Mouse (Mus musculus): ENCODE data around the gene Grm2. TPM values are rescaled to one million over a fixed set of nuclear protein-coding genes. Genes with fewer than 3 reads are reported as not detected.

The Grm2 gene
- 0.16 and 0.25 TPM in 2 replicates for polyA plus RNA-seq (2012; rRNA removed)

DNA sequence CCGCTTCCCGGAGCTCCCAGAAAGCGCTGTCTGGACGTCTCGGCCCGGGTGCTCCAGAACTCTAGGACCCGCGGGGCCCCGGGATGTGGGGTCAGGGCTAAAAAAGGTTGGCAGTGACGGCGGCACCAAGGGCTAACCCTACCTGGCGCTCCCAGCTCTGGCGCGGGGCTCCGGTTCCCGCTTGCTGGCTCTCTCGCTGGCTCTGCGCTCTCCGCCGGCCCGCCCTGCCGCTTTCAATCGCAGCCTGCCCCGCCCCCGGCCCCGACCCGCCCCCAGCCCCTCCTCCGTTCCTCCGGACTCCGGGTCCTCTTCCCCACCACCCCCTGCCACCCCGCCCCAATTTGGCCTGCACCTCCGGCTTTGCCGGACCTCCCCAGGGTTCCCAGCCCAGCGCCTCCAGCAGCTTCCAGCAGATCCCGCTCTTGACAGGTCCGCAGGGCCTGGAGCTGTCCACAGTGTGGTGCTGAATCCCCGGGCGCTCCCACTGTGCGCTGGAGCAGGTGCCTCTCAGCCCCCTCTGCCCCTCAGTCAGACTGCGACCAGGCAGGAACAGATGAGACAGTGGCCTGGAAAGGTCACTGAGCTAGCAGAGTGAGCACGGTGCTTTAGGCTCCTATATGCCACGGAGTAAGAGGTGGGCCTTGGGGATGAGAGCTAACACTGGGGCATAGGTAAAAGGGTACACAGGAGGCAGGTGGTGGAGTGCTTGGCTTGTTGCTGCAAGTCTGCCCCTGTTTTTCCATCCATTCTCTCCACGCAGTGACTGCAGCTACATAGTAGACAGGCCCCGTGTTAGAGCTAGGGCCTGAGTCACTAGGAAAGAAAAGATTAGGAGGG is at the start of gene Grm2:
TSS of gene Grm2 (minus strand) at position 199 of the 837 bp plus-strand sequence.
- no peak for DNase-seq (ENCODE audit: low read depth, low spot score)
- 3% methylated on average over 43 of the region's 44 CpGs for WGBS

- 90% methylated on average over 11 of the region's 11 CpGs for WGBS
Observed at GRCm38 (mm10) chr9:106692973-106693481, 37.1 kb upstream of the Grm2 start.

GRCm38 (mm10) chr9:106688834-106689233 is 33.0 kb upstream of the Grm2 start:
- DNase-seq (ENCODE audit: low read depth, low spot score): no peak
- 82% methylated on average over 8 of the region's 8 CpGs for WGBS

More at GRCm38 (mm10) chr9:106692973-106693481, 37.1 kb upstream of the Grm2 start:
- no peak for DNase-seq (ENCODE audit: low read depth, low spot score)

DNA sequence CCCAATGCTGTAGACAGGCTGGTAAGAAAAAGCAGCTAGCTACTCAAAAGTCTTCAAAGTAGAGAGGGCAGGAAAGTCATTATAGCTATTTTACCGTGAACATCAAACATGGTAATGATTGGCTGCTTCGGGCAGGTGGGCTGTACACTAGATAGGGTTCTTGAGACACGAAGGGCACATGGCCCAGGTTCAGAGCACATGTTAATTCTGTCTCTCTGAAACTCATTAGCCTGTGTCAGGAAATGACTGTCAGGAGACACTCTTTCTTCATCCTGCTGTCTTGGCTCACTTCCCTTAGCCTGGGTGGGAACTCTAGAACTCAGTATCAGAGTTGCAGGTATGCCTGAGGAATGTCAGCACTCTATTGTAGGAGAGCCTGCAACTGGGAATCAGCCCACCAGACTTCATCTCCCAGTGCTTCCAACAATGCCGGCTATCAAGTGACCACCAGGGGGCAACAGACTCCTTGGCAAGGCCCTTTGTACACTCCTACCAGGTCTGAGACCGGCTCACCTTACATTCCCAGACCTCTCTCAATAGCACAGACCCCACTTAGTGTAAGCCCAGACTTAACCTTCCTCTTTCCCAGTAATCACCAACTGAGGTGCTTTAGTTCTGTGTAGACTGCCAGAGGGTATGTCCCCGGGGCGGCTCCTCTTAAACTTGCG is 31.2 kb upstream of the Grm2 start:
- DNase-seq (ENCODE audit: low read depth, low spot score): peak; percentile 46
- WGBS: 30% methylated on average over 8 of the region's 8 CpGs

- peak; percentile 75 for DNase-seq (ENCODE audit: low read depth, low spot score)
- under 1% methylated on average over 85 of the region's 86 CpGs for WGBS
Observed at GRCm38 (mm10) chr9:106685249-106686101, 29.6 kb upstream of the Grm2 start, which contains the start of gene Tex264. TSS of gene Tex264 (minus strand) at chr9:106685927.

DNA sequence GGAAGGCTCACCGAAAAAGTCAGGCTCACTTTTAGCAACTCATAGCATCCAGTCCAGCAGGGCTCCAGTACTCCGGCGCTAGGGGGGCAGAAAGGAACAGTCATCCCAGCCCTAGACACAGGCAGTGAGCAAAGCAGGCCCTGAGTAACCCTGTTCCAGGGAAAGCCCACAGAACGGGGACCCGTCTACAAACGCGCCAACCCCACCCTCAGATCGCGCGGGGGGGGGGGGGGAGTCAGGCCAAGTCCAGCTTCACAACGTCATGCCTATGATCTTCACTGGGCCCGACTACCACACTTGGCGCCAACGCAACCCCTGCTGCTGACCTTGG is 29.0 kb upstream of the Grm2 start:
- DNase-seq (ENCODE audit: low read depth, low spot score): no peak
- 1% methylated on average over 14 of the region's 14 CpGs for WGBS

GRCm38 (mm10) chr9:106684093-106684872 is 28.4 kb upstream of the Grm2 start:
- DNase-seq (ENCODE audit: low read depth, low spot score): no peak
- WGBS: 75% methylated on average over 6 of the region's 6 CpGs

DNA sequence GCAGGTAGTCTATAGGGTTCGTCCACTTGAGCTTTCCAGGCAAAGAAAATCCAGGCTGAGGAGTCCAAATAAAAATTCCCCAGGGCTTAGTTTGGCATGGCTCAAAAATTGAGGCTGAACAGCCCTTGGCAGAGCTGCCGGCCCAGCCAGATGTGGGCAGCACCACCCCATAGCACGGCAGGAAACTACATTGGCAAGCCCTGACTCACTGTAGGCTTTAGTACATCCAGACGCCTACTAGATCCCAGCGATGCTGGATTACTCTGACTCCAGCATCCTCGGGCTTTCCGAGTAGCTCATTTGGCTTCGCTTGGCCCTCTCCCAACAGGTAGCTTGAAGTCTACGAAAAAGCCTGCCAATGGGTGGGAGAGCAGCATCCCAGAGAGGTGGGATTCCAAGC is 25.1 kb upstream of the Grm2 start:
- DNase-seq (ENCODE audit: low read depth, low spot score): no peak
- 90% methylated on average over 9 of the region's 9 CpGs for WGBS

GRCm38 (mm10) chr9:106678242-106678641 is 22.4 kb upstream of the Grm2 start:
- WGBS: 79% methylated on average over 4 of the region's 4 CpGs
- no peak for DNase-seq (ENCODE audit: low read depth, low spot score)

DNA sequence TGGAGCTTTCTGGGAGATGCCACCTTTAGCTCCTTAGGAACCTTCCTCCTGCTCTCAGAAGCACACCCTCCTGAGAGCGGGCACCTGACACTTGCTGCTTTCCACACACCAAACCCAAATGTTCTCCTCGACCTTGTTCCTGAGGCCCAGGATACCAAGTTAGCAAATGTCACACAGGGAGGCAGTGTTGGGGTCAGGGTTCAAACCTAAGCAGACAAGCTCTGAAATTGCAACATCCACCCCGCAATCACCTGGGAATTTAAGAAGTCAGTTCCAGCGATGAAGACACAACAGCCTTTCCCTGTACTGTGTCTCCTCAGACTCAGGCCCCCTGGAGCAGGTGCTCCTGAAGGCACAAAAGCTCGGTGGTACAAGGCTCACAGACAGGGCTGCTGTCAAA is 21.8 kb upstream of the Grm2 start:
- WGBS: 72% methylated on average over 5 of the region's 5 CpGs
- no peak for DNase-seq (ENCODE audit: low read depth, low spot score)

DNA sequence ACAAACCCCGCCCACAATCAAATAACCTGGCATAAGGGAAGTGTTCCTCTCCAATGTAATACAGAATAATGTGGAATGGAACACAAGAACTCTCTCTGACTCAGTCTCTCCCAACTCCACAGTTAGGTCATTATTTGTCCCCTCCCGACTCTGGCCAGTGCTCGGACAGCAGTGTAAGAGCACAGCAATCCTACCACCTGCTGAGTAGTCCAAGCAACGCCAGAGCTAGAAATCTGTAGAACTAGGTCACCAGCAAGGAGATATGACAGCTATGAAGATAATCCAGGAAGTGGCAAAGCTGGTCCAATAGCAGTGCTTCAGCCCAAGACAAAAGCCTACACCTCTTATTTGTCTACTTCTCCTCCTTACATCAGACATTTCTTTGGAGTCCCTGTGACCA is 20.7 kb upstream of the Grm2 start:
- DNase-seq (ENCODE audit: low read depth, low spot score): no peak
- 54% methylated on average over 4 of the region's 4 CpGs for WGBS

DNA sequence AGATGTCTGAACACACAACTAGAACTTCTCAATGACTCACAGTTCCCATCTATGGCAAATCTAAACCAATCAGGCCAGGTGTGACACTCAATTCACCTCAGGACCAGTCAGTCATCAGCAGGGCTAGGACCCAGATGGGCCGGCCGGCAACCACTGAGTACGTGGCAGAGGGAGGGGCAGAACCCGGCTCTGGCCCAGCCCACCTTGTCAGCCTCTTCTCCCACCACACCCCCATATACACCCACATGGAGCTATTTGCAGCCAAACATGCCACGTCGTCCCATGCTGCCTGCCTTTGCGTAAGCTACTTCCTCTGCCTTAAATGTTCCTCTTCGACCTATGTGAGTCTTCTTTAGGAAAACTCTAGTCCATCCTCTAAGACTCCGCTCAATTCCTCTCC is 20.1 kb upstream of the Grm2 start:
- WGBS: 60% methylated on average over 9 of the region's 9 CpGs
- DNase-seq (ENCODE audit: low read depth, low spot score): peak; percentile 8

DNA sequence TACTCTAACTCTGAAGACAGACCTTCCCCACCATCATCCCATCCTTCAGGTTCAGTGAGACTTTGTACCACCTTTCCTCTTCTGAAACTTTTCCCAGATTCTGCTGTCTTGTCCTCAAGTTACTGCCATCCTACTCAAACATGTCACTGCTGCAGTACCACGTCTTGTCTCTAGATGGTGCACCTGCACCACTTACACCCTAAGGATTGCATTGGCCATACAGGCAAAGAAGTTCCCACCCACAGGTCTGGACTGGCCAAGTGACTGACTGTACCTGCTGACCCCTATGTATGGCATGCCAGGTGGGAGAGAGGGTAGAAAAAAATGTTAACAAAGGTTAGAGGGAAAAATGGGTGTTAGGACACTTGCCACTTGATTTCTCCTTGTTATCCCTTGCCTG is 19.6 kb upstream of the Grm2 start:
- 0% methylated on average over 1 of the region's 1 CpGs for WGBS

GRCm38 (mm10) chr9:106673860-106674259 is 18.0 kb upstream of the Grm2 start:
- no peak for DNase-seq (ENCODE audit: low read depth, low spot score)

More for the DNA sequence above, 19.6 kb upstream of the Grm2 start:
- peak; percentile 61 for DNase-seq (ENCODE audit: low read depth, low spot score)

GRCm38 (mm10) chr9:106664856-106665255 is 9.0 kb upstream of the Grm2 start:
- no peak for DNase-seq (ENCODE audit: low read depth, low spot score)
- 86% methylated on average over 6 of the region's 6 CpGs for WGBS

More at GRCm38 (mm10) chr9:106673860-106674259, 18.0 kb upstream of the Grm2 start:
- 82% methylated on average over 2 of the region's 2 CpGs for WGBS

- 82% methylated on average over 4 of the region's 4 CpGs for WGBS
- no peak for DNase-seq (ENCODE audit: low read depth, low spot score)
Observed at GRCm38 (mm10) chr9:106664433-106664832, 8.6 kb upstream of the Grm2 start.

DNA sequence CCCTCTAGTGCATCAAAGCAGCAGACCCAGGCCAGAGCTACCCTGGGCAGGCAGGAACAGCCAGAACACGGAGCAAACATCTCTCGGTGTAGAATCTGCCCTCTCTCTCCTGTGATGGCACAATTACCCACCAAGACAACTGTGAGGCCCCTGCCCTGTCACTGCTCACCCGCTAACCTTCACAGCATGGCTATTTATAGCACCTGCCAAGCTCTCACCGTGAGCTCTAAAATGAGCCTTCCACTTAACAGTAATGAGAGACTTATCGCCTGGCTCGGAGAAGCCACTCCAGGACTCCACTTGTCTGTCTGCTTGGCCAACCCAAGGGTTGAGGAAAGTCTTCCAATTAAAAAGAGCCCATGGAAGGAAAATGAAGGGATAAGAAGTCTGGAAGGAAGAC is 7.3 kb upstream of the Grm2 start:
- DNase-seq (ENCODE audit: low read depth, low spot score): no peak
- WGBS: 83% methylated on average over 6 of the region's 6 CpGs

GRCm38 (mm10) chr9:106659935-106660334 is 4.1 kb upstream of the Grm2 start:
- no peak for DNase-seq (ENCODE audit: low read depth, low spot score)
- WGBS: 85% methylated on average over 1 of the region's 1 CpGs

- whole genome bisulfite sequencing: 82% methylated on average over 7 of the region's 7 CpGs
- no peak for DNase-seq (ENCODE audit: low read depth, low spot score)
Observed at GRCm38 (mm10) chr9:106659441-106659840, 3.6 kb upstream of the Grm2 start.
